Mouse (Mus musculus): ENCODE measurements around the gene Bag2. TPM values are rescaled to one million over a fixed set of nuclear protein-coding genes. Genes with fewer than 3 reads are reported as not detected.

Bag2 gene
- polyA plus RNA-seq, 1 experiment: 18.0 TPM

DNA sequence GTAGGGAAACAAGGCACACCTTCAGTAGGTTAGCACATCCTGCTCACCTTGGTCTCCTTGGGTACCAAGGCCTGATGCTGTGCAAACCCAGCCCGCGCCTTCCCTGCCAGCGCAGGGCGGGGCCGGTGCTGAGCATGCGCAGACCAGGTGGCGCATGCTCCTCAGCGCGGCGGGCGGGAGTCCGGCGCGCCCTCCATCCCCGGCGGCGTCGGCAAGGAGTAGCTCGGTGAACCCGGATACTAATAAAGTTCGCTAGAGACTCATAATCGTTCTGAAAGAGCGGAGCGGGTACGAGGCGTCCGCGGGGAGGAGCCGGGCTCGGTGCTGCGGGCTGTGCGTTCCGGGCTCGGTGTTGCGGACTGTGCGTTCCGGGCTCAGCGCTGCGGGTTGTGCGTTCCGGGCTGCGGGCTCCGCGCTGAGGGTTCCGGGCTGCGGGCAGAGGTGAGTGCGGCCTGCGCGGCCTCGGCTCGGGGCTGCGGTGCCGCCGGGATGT lies 37.8 kb downstream of the Bag2 start, which contains the start of gene Rab23:
Gene Rab23, plus strand, starts transcription at position 155 of the 493 bp plus-strand sequence.
- DNase-seq: peak; percentile 87
- under 1% methylated on average over 54 of the region's 54 CpGs for WGBS
- TF ChIP-seq CTCF (conservative IDR thresholded peaks at IDR 0.05; ENCODE audit: insufficient read depth, insufficient read length, low read depth, low read length): no peak
- TF ChIP-seq POLR2A (IDR thresholded peaks at IDR 0.05; ENCODE audit: low read depth, low read length): no peak
- peak within 1 kb of the TSS; percentile 37 for H3K27ac ChIP-seq (ENCODE audit: insufficient read depth, low read depth, low read length)
- H3K27me3 ChIP-seq (replicated peaks; ENCODE audit: control insufficient read depth, insufficient read depth, low read length): no peaks in the 10 kb centered on the region
- peak within 1 kb of the TSS; percentile 80 for H3K4me3 ChIP-seq (ENCODE audit: insufficient read depth, low read depth, low read length)
- no peaks in the 10 kb centered on the region; the same call in 1 of the 2 replicates for H3K36me3 ChIP-seq (ENCODE audit: control insufficient read depth, insufficient read depth, low read length)
- H3K4me1 ChIP-seq (ENCODE audit: control insufficient read depth, insufficient read depth, low read length): no peaks in the 10 kb centered on the region

- Histone ChIP-seq H3K4me1 (ENCODE audit: control insufficient read depth, insufficient read depth, low read length) (no peaks in the 10 kb centered on the region), H3K4me3 (ENCODE audit: insufficient read depth, low read depth, low read length) (no peak overlapping the region), H3K36me3 (ENCODE audit: control insufficient read depth, insufficient read depth, low read length) (no peaks in the 10 kb centered on the region), H3K27me3 (replicated peaks; ENCODE audit: control insufficient read depth, insufficient read depth, low read length) (no peaks in the 10 kb centered on the region), H3K27ac (ENCODE audit: insufficient read depth, low read depth, low read length) (no peak overlapping the region)
- whole genome bisulfite sequencing: 56% methylated on average over 1 of the region's 1 CpGs
- DNase-seq: no peak
- TF ChIP-seq POLR2A (IDR thresholded peaks at IDR 0.05; ENCODE audit: low read depth, low read length) (no peak), CTCF (conservative IDR thresholded peaks at IDR 0.05; ENCODE audit: insufficient read depth, insufficient read length, low read depth, low read length) (no peak)
These were observed 40.0 kb downstream of the Bag2 start for GRCm38 (mm10) chr1:33717636-33718035.

DNA sequence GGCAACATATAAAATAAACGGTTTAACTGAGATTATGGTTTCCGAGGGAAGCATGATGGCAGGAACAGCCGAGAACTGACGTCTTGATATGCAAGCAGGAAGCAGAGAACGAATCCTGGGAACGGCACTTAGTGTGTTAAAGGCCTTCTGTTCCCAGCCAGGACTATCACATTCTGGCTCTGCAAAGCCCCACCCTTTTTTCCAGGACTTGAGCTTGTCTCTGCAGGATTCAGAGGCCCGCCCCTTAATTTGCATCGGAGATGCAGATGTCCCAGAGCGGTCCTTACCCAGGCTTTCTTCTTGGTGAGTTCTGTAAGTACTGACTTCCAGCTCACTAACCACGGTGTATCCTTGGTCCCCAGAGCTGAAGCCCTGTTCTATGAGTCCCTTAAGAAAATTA lies 42.8 kb downstream of the Bag2 start:
- no peak for DNase-seq
- no peaks in the 10 kb centered on the region for H3K36me3 ChIP-seq (ENCODE audit: control insufficient read depth, insufficient read depth, low read length)
- no peaks in the 10 kb centered on the region for H3K27me3 ChIP-seq (replicated peaks; ENCODE audit: control insufficient read depth, insufficient read depth, low read length)
- H3K4me1 ChIP-seq (ENCODE audit: control insufficient read depth, insufficient read depth, low read length): no peaks in the 10 kb centered on the region
- H3K27ac ChIP-seq (ENCODE audit: insufficient read depth, low read depth, low read length): no peak overlapping the region
- TF ChIP-seq CTCF (conservative IDR thresholded peaks at IDR 0.05; ENCODE audit: insufficient read depth, insufficient read length, low read depth, low read length) (no peak), POLR2A (IDR thresholded peaks at IDR 0.05; ENCODE audit: low read depth, low read length) (no peak)
- H3K4me3 ChIP-seq (ENCODE audit: insufficient read depth, low read depth, low read length): no peak overlapping the region
- 4% methylated on average over 10 of the region's 10 CpGs for WGBS

- Histone ChIP-seq H3K27me3 (replicated peaks; ENCODE audit: control insufficient read depth, insufficient read depth, low read length) (no peaks in the 10 kb centered on the region), H3K4me3 (ENCODE audit: insufficient read depth, low read depth, low read length) (no peak overlapping the region), H3K4me1 (ENCODE audit: control insufficient read depth, insufficient read depth, low read length) (no peaks in the 10 kb centered on the region), H3K27ac (ENCODE audit: insufficient read depth, low read depth, low read length) (no peak overlapping the region), H3K36me3 (ENCODE audit: control insufficient read depth, insufficient read depth, low read length) (no peaks in the 10 kb centered on the region)
- TF ChIP-seq CTCF (conservative IDR thresholded peaks at IDR 0.05; ENCODE audit: insufficient read depth, insufficient read length, low read depth, low read length) (no peak), POLR2A (IDR thresholded peaks at IDR 0.05; ENCODE audit: low read depth, low read length) (no peak)
- WGBS: 91% methylated on average over 5 of the region's 5 CpGs
- no peak for DNase-seq
These were observed 45.6 kb downstream of the Bag2 start for GRCm38 (mm10) chr1:33712026-33712425.

GRCm38 (mm10) chr1:33709615-33710014 lies 48.0 kb downstream of the Bag2 start:
- H3K27me3 ChIP-seq (replicated peaks; ENCODE audit: control insufficient read depth, insufficient read depth, low read length): no peaks in the 10 kb centered on the region
- no peaks in the 10 kb centered on the region for H3K36me3 ChIP-seq (ENCODE audit: control insufficient read depth, insufficient read depth, low read length)
- TF ChIP-seq CTCF (conservative IDR thresholded peaks at IDR 0.05; ENCODE audit: insufficient read depth, insufficient read length, low read depth, low read length) (no peak), POLR2A (IDR thresholded peaks at IDR 0.05; ENCODE audit: low read depth, low read length) (no peak)
- H3K4me1 ChIP-seq (ENCODE audit: control insufficient read depth, insufficient read depth, low read length): no peaks in the 10 kb centered on the region
- no peak for DNase-seq
- H3K27ac ChIP-seq (ENCODE audit: insufficient read depth, low read depth, low read length): no peak overlapping the region
- no peak overlapping the region for H3K4me3 ChIP-seq (ENCODE audit: insufficient read depth, low read depth, low read length)
- 68% methylated on average over 2 of the region's 2 CpGs for WGBS

- TF ChIP-seq CTCF (conservative IDR thresholded peaks at IDR 0.05; ENCODE audit: insufficient read depth, insufficient read length, low read depth, low read length): no peak
- no peak for TF ChIP-seq POLR2A (IDR thresholded peaks at IDR 0.05; ENCODE audit: low read depth, low read length)
- H3K27me3 ChIP-seq (replicated peaks; ENCODE audit: control insufficient read depth, insufficient read depth, low read length): no peaks in the 10 kb centered on the region
- H3K4me3 ChIP-seq (ENCODE audit: insufficient read depth, low read depth, low read length): no peak overlapping the region
- H3K36me3 ChIP-seq (ENCODE audit: control insufficient read depth, insufficient read depth, low read length): no peaks in the 10 kb centered on the region
- no peak for DNase-seq
- no peak overlapping the region for H3K27ac ChIP-seq (ENCODE audit: insufficient read depth, low read depth, low read length)
- no peaks in the 10 kb centered on the region for H3K4me1 ChIP-seq (ENCODE audit: control insufficient read depth, insufficient read depth, low read length)
- WGBS: 91% methylated on average over 3 of the region's 3 CpGs
These were observed 56.4 kb downstream of the Bag2 start for GRCm38 (mm10) chr1:33701244-33701643.

DNA sequence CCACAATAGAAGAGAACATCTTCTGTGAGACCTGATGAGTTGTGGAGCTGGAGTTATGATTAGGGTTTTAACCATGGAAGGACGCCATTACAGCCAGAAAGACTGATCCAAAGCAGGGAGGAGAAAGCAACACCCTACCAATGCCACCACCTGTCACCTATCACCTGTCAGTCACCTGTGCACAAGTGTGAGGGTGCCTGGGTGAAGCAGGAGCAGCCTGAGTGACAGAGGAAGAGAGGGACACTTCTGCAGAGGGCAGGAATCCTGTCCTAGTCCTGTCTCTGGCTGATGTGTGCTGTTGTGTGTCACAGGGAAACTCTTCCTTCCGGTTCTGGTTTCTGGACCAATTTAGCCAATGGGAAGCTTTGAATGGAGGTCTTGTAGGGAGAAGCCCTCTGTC lies 61.6 kb downstream of the Bag2 start:
- Histone ChIP-seq H3K27ac (ENCODE audit: insufficient read depth, low read depth, low read length) (no peak overlapping the region), H3K4me3 (ENCODE audit: insufficient read depth, low read depth, low read length) (no peak overlapping the region), H3K36me3 (ENCODE audit: control insufficient read depth, insufficient read depth, low read length) (no peaks in the 10 kb centered on the region), H3K4me1 (ENCODE audit: control insufficient read depth, insufficient read depth, low read length) (no peaks in the 10 kb centered on the region), H3K27me3 (replicated peaks; ENCODE audit: control insufficient read depth, insufficient read depth, low read length) (no peaks in the 10 kb centered on the region)
- no peak for TF ChIP-seq CTCF (conservative IDR thresholded peaks at IDR 0.05; ENCODE audit: insufficient read depth, insufficient read length, low read depth, low read length)
- no peak for TF ChIP-seq POLR2A (IDR thresholded peaks at IDR 0.05; ENCODE audit: low read depth, low read length)
- WGBS: 85% methylated on average over 2 of the region's 2 CpGs
- DNase-seq: no peak

Other genes starting within 250 kb of the Bag2 start
- 2.9 and 3.0 TPM in 2 replicates for gene Prim2, start 88.0 kb downstream of the Bag2 start, polyA plus RNA-seq (2012; rRNA removed)
- gene Rab23, start 37.9 kb downstream of the Bag2 start, polyA plus RNA-seq (2012; rRNA removed): 7.3 and 7.5 TPM in 2 replicates
- 4.1 and 5.0 TPM in 2 replicates for gene Zfp451, start 56.8 kb upstream of the Bag2 start, polyA plus RNA-seq (2012; rRNA removed)
- gene Bend6, start 150.0 kb upstream of the Bag2 start, polyA plus RNA-seq (2012; rRNA removed): 0.16 TPM in 2 replicates
- 55.8 and 56.0 TPM in 2 replicates for gene Dst, start 150.4 kb upstream of the Bag2 start, polyA plus RNA-seq (2012; rRNA removed)